Mouse (Mus musculus): Measurements from ENCODE around the gene P4ha1. TPM values are rescaled to one million over a fixed set of nuclear protein-coding genes. Genes with fewer than 3 reads are reported as not detected.
"Not testable (repeated sequence)": the region's sequence is repeated elsewhere in the genome, so short reads cannot be mapped to it uniquely, and the experiment has no call there.

The P4ha1 gene
- total RNA-seq, 2 experiments from 2014 or later = 22.9 to 25.0 TPM

DNA sequence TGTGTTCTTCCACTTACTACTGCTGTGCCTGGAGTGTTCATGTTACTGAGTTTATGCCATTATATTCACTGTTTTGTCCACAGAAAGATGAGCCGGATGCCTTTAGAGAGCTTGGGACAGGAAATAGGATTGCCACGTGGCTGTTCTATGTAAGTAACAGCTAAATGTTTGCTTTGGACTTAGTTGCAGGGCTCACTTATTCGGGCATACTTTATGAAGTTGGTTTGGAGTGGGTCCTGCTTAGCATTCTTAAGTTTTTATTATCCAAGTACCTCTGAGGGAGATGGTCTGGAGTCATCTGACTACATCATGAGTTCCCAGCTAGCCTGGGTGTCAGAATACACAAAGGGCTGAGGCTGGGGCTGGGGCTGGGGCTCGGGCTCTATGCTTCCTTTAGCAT, 44.1 kb downstream of the P4ha1 start:
- no peak for DNase-seq (ENCODE audit: low spot score in 2 of 2)

DNA sequence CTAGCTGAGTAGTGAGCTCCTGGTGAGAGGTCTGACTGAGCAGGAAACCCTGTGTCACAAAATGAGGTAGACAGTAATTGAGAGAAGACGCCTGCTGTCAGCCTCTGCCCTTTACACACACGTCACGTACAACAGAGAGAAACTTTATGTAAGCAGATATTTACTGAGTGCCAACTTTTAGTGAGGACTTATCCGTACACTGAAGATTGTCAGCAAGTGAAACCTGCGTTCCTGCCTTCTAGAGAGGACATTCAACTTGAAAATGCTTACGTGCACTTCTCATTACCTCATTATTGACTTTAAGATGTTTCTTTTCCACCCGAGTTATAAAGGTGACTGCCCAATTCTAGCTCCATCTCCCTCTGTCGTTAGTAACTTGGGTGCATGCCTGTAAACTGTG, 45.6 kb downstream of the P4ha1 start:
- DNase-seq (ENCODE audit: low spot score in 2 of 2) = no peak

DNA sequence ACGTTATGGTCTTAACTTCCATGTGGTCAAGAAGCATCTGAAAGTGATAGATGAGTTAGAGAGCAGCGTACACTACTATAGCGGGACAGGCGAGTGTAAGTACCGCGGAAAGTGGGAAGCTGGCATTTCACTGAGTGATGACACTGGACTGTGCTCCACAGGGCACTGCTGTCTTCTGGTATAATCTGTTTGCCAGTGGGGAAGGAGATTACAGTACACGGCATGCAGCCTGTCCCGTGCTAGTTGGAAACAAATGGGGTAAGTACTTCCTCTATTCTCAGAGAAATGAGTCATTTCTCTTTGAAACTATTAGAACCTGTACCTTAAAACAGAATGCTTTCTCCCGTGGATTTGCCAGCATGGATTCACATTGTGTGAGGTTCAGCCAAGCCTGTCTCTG, 46.3 kb downstream of the P4ha1 start:
- DNase-seq (ENCODE audit: low spot score in 2 of 2) = no peak

- no peak for DNase-seq (ENCODE audit: low spot score in 2 of 2)
Measured at GRCm38 (mm10) chr10:59377906-59378305, 54.8 kb downstream of the P4ha1 start.

DNA sequence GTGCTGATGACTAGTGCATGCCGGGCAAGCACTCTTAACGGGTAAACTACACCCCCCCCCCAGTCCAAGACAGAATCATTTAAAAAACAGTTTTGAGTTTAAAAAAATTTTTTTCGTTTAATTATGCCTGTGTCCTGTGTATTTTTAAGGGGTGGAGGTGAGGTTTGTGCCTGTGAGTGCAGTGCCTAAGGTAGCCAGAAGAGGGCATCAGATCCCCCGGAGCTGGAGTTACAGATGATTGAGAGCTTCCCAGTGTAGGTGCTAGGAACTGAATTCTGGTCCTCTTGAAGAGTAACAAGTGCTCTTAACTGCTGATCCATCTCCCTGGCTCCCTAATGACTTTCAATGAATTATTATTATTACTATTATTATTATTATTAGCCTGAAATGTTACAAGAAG, 55.6 kb downstream of the P4ha1 start:
- no peak for DNase-seq (ENCODE audit: low spot score in 2 of 2)

DNA sequence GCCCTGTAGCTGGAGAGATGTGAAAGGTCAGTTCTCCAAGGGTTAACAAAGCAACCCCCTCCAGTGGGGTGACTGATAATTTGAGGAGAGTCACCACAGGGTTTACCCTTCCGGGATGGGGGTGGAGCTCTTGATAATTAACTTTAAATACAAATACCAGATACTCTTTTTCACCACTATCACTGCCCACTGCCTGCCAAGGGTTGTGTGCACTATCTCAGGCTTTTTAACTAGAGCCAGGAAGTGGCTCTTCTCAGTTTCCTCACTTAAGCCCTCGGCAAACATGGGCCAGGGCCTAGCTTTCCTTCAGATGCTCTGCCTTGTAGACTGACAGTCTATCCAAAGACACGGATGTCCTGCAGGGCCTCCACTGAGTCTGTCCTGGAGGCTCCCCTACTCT, 56.8 kb downstream of the P4ha1 start:
- DNase-seq (ENCODE audit: low spot score in 2 of 2) = no peak

DNA sequence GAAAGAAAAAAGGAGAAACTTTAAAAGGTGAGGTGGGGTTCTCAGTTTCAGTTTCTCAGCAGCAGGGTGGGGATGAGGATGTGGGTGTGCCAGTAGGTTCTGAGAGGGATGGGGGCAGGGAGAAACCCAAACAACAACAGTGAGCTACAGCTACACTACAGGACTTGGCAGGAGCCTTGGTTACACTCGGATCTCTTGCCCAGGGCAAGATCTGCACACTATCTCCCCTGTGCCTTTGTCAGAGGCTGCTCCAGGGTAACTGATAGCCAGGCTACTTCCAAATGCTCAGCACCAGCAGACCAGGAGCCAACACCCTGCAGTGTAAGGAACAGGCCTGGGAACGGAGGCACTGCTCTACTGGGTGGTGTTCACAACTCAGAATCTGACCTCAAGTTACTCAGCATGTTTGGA, 57.3 kb downstream of the P4ha1 start:
- no peak for DNase-seq (ENCODE audit: low spot score in 2 of 2)

DNA sequence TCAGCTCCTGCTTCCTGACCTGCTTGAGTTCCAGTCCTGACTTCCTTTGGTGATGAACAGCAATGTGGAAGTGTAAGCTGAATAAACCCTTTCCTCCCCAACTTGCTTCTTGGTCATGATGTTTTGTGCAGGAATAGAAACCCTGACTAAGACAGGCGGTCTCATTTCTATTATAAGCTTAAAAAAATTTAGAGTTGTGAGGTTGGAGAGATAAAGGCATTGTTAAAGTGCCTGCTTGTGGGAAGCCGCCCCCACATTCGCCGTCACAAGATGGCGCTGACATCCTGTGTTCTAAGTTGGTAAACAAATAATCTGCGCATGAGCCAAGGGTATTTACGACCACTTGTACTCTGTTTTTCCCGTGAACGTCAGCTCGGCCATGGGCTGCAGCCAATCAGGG, 58.5 kb downstream of the P4ha1 start:
- not testable (repeated sequence) for DNase-seq (ENCODE audit: low spot score in 2 of 2)

GRCm38 (mm10) chr10:59386951-59387350, 63.9 kb downstream of the P4ha1 start:
- DNase-seq (ENCODE audit: low spot score in 2 of 2) = no peak

GRCm38 (mm10) chr10:59389652-59390051, 66.6 kb downstream of the P4ha1 start:
- DNase-seq (ENCODE audit: low spot score in 2 of 2) = no peak

DNA sequence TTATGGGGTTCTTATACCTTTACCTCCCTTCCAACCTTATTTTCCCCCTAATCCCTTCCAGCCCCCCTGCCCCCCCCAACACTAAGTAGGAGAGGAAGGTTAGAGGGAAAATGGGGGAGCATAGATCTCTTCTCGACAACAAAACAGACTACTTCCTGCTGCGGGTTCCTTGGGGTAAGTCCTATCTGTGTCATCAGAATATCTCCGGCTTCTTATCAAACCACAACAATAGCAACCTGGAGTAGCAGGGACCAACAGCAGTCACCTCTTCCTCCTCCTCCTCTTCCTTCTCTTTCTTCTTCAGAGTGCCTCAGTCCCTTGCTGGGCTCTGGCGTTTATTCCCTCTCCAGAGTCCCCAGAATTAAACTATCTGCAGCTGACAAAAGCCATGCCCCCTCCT, 68.8 kb downstream of the P4ha1 start:
- DNase-seq (ENCODE audit: low spot score in 2 of 2) = no peak

GRCm38 (mm10) chr10:59395461-59395860, 72.4 kb downstream of the P4ha1 start, which contains the start of gene Gm10273:
Gm10273 (plus strand) TSS chr10:59395632.
- DNase-seq (ENCODE audit: low spot score in 2 of 2) = not testable (repeated sequence)

DNA sequence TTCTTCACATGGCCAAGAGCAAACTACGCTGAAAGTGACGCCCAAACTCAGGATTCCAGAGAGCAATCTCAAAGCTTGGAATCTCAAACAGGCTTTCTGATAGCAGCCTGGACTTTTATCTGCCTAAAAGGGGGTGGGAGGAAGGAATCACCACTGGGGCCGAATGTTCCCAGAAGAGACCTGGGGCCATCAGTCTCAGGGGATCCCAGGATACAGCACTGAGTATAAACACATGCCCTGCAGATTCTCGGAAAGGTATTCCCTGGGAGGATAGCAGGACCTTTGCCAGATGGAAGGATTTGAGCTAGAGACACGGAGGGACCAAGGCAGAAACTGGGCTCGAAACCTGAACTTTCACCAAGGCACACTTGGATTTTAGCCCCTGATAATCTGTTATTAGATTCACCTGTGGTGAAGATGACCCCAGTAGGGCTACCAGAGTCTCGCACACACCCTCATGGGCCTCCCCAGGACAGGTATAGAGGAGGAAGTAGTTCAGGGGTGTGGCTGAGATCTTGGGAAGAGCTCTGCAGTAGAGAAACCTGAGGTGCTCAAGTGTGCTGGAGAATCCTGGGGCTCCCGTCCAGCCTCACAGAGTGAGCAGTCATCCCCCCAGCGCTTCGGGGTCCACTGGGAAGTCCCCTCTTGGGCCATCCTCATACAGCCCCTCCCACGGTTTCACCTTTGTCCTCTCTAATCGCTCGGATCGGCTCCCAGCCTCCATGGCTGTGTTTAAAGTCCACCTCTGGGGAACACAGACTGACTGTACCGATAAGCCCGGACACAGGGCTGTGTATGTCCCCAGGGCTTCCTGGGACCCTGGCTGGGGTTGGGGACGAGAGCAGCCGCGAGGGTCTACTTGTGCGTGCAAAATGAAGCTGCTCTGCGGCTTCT, 80.0 kb downstream of the P4ha1 start, which contains the start of gene Pla2g12b:
Gene Pla2g12b, plus strand, starts transcription at position 762 of the 894 bp plus-strand sequence.
- no peak for DNase-seq (ENCODE audit: low spot score in 2 of 2)

- no peak for DNase-seq (ENCODE audit: low spot score in 2 of 2)
Measured at GRCm38 (mm10) chr10:59403793-59404149, 80.7 kb downstream of the P4ha1 start.

DNA sequence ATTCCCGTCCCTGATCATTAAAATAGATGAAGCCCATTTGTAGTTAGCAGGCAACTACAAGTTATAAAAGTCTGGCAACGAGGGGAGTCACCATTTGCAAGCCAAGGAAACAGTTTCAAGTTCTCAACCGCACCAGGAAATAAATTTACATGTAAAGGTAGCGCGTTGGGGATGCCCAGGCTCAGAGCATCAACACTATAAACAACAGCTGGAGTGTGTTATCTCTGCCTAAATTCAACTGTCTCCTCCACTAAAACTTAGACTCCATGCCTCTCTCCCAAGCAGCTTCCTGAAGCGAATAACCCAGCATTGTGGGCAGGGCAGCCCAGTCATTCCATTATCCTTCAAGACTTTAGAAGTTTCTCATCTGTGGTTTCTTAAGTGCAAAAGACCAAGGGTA, 85.4 kb downstream of the P4ha1 start:
- no peak for DNase-seq (ENCODE audit: low spot score in 2 of 2)

GRCm38 (mm10) chr10:59410264-59410663, 87.2 kb downstream of the P4ha1 start:
- DNase-seq (ENCODE audit: low spot score in 2 of 2) = no peak

- DNase-seq (ENCODE audit: low spot score in 2 of 2) = no peak
Measured at GRCm38 (mm10) chr10:59413711-59414110, 90.6 kb downstream of the P4ha1 start.

GRCm38 (mm10) chr10:59416623-59417022, 93.5 kb downstream of the P4ha1 start:
- no peak for DNase-seq (ENCODE audit: low spot score in 2 of 2)

DNA sequence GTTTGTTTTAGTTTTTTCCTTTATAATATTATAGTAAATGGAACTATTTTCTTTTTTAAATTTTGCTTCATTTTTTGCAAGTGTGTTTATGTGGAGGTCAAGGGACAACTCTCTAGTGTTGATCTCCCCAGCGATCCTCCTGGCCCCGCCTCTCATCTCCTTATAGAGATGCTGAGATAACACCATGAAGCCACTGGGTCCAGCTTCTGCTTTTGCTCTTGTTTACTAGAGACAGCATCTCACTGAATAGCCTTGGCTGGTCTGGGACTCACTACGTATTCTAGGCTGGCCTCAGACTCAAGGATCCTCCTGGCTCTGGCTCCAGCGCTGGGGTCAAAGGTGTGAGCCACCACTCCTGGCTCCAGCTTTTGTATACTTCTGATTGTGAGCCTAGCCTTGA, 96.4 kb downstream of the P4ha1 start:
- DNase-seq (ENCODE audit: low spot score in 2 of 2) = no peak
